Mouse (Mus musculus) large intestine, adult 2 months (tissue): ENCODE results near the gene Lmna. TPM values are rescaled to one million over a fixed set of nuclear protein-coding genes. Genes with fewer than 3 reads are reported as not detected.

Experiments used
- DNase-seq: peaks from one replicate; pipeline ENCODE4 v3.0.0-alpha.2; 2012; ENCODE audit warnings: low read depth, low spot score
- WGBS: fragments of 180-500 bp; shearing (Covaris S2); methylation state at CpG from one replicate; pipeline ENCODE4 v1.1.7; 2018; 5-methylcytosine and 5-hydroxymethylcytosine counted together
- polyA plus RNA-seq: library from polyadenylated mRNA; depleted of rRNA; stranded (reverse); fragments of >200 nt; gene quantifications from 2 replicates; pipeline ENCODE4 v1.2.3, GENCODE M21; 2012

Lmna gene
- polyA plus RNA-seq, 1 experiment = 90.6 TPM

GRCm38 (mm10) chr3:88526157-88527131 lies 16.7 kb upstream of the Lmna start:
- DNase-seq = no peak
- whole genome bisulfite sequencing = 35% methylated on average over 17 of the region's 17 CpGs

- 88% methylated on average over 5 of the region's 5 CpGs for WGBS
- DNase-seq = no peak
These were observed 15.3 kb upstream of the Lmna start for GRCm38 (mm10) chr3:88525021-88525420.

GRCm38 (mm10) chr3:88523027-88523426 lies 13.3 kb upstream of the Lmna start:
- WGBS = 74% methylated on average over 8 of the region's 8 CpGs
- DNase-seq = no peak

- WGBS = 28% methylated on average over 9 of the region's 9 CpGs
- no peak for DNase-seq
These were observed 12.1 kb upstream of the Lmna start for GRCm38 (mm10) chr3:88521803-88522331.

- no peak for DNase-seq
- WGBS = 97% methylated on average over 6 of the region's 6 CpGs
These were observed 11.4 kb upstream of the Lmna start for GRCm38 (mm10) chr3:88521156-88521555.

- DNase-seq = no peak
- 92% methylated on average over 2 of the region's 2 CpGs for WGBS
These were observed 10.3 kb upstream of the Lmna start for GRCm38 (mm10) chr3:88520078-88520477.

GRCm38 (mm10) chr3:88518411-88518810 lies 8.7 kb upstream of the Lmna start:
- 67% methylated on average over 4 of the region's 4 CpGs for WGBS
- no peak for DNase-seq

GRCm38 (mm10) chr3:88516407-88516806 lies 6.7 kb upstream of the Lmna start:
- no peak for DNase-seq
- WGBS = 33% methylated on average over 2 of the region's 2 CpGs

- no peak for DNase-seq
- 46% methylated on average over 2 of the region's 2 CpGs for WGBS
These were observed 5.3 kb upstream of the Lmna start for GRCm38 (mm10) chr3:88515095-88515386.

- WGBS = 32% methylated on average over 10 of the region's 10 CpGs
- DNase-seq = no peak
These were observed 4.7 kb upstream of the Lmna start for GRCm38 (mm10) chr3:88514231-88515094.

GRCm38 (mm10) chr3:88513546-88514115 lies 3.9 kb upstream of the Lmna start:
- WGBS = 31% methylated on average over 7 of the region's 7 CpGs

GRCm38 (mm10) chr3:88512896-88513545 lies 3.3 kb upstream of the Lmna start:
- 32% methylated on average over 15 of the region's 15 CpGs for WGBS
- no peak for DNase-seq

More at GRCm38 (mm10) chr3:88513546-88514115, 3.9 kb upstream of the Lmna start:
- no peak for DNase-seq

GRCm38 (mm10) chr3:88512141-88512895 lies 2.6 kb upstream of the Lmna start:
- no peak for DNase-seq
- WGBS = 26% methylated on average over 6 of the region's 6 CpGs

- no peak for DNase-seq
- WGBS = 32% methylated on average over 4 of the region's 4 CpGs
These were observed 1.8 kb upstream of the Lmna start for GRCm38 (mm10) chr3:88511559-88511958.

GRCm38 (mm10) chr3:88510421-88511289 lies 899 bp upstream of the Lmna start:
- 42% methylated on average over 13 of the region's 13 CpGs for WGBS
- DNase-seq = no peak

GRCm38 (mm10) chr3:88509250-88509649 lies 506 bp downstream of the Lmna start:
- no peak for DNase-seq
- WGBS = 47% methylated on average over 3 of the region's 3 CpGs

- no peak for DNase-seq
- 58% methylated on average over 7 of the region's 7 CpGs for WGBS
These were observed 4.0 kb downstream of the Lmna start for GRCm38 (mm10) chr3:88505765-88506164.

- no peak for DNase-seq
- 83% methylated on average over 6 of the region's 6 CpGs for WGBS
These were observed 4.7 kb downstream of the Lmna start for GRCm38 (mm10) chr3:88505081-88505480.
